Mouse (Mus musculus) lung, embryonic 16.5 days (tissue): ENCODE measurements around the gene Lrrc18. TPM values are rescaled to one million over a fixed set of nuclear protein-coding genes. Genes with fewer than 3 reads are reported as not detected.

Experiments
- ATAC-seq: fragments of 200-750 bp; cut with Nextera tagmentation; 2 replicates; pipeline ENCODE4 v1.8.0; 2017; ENCODE audit warnings: low read depth, mild to moderate bottlenecking, moderate library complexity
- H3K27ac ChIP-seq: fragments of 300-500 bp; sonication (generic); 2 replicates; pipeline ENCODE4 v1.5.1; 2014; ENCODE audit warnings: mild to moderate bottlenecking, control low read depth, low read length
- H3K27me3 ChIP-seq: fragments of 300-500 bp; sonication (generic); 2 replicates; pipeline ENCODE4 v1.6.1; 2014; ENCODE audit warnings: low read depth, low read length, mixed read lengths; ENCODE audit not compliant: control insufficient read depth, insufficient read depth
- H3K36me3 ChIP-seq: fragments of 300-500 bp; sonication (generic); 2 replicates; pipeline ENCODE4 v1.6.1; 2014; ENCODE audit warnings: low read length; ENCODE audit not compliant: control insufficient read depth, insufficient read depth
- H3K4me1 ChIP-seq: fragments of 300-500 bp; sonication (generic); replicated peaks from 2 replicates; pipeline ENCODE4 v1.6.1; 2014; ENCODE audit warnings: low read length, mixed read lengths; ENCODE audit not compliant: control insufficient read depth, insufficient read depth
- H3K4me2 ChIP-seq: fragments of 300-500 bp; sonication (generic); 2 replicates; pipeline ENCODE4 v1.6.1; 2014; ENCODE audit warnings: low read depth, low read length, control low read depth
- H3K4me3 ChIP-seq: fragments of 300-500 bp; sonication (generic); 2 replicates; pipeline ENCODE4 v1.5.1; 2014; ENCODE audit warnings: mild to moderate bottlenecking, low read length, control low read depth
- H3K9ac ChIP-seq: fragments of 300-500 bp; sonication (generic); 2 replicates; pipeline ENCODE4 v1.6.1; 2014; ENCODE audit warnings: low read length, control low read depth
- H3K9me3 ChIP-seq: fragments of 300-500 bp; sonication (generic); 2 replicates; pipeline ENCODE4 v1.6.1; 2016; ENCODE audit warnings: low read length; ENCODE audit not compliant: control insufficient read depth
- WGBS: fragments of 180-500 bp; shearing (Covaris S2); extraction: QIAGEN DNeasy Blood & Tissue Kit; methylation state at CpG from one replicate; pipeline ENCODE4 v1.1.7; 2014; 5-methylcytosine and 5-hydroxymethylcytosine counted together
- polyA plus RNA-seq: library from polyadenylated mRNA; unstranded; fragments of >200 nt; fragmentation: Nextera tagmentation; extraction: Ambion mirVana; gene quantifications from 2 replicates; pipeline ENCODE4 v1.2.1, GENCODE M21; 2015

Gene Lrrc18
- polyA plus RNA-seq, 1 experiment from 2014 or later: 0.29 TPM

- H3K36me3 ChIP-seq: no peaks in the 10 kb centered on the region
- WGBS: 37% methylated on average over 6 of the region's 6 CpGs
- H3K9ac ChIP-seq: no peak overlapping the region
- H3K4me1 ChIP-seq: no peaks in the 10 kb centered on the region
- no peak overlapping the region for H3K4me3 ChIP-seq
- H3K27ac ChIP-seq: no peak overlapping the region
- H3K9me3 ChIP-seq: no peaks in the 10 kb centered on the region
- no peak for ATAC-seq
- H3K27me3 ChIP-seq: no peaks in the 10 kb centered on the region
- no peak overlapping the region for H3K4me2 ChIP-seq
Observed at GRCm38 (mm10) chr14:33033424-33033823, 42.2 kb downstream of the Lrrc18 start.

- Histone ChIP-seq H3K27ac (no peak overlapping the region), H3K9me3 (no peaks in the 10 kb centered on the region), H3K4me2 (no peak overlapping the region), H3K27me3 (no peaks in the 10 kb centered on the region), H3K9ac (no peak overlapping the region), H3K4me3 (no peak overlapping the region), H3K36me3 (no peaks in the 10 kb centered on the region), H3K4me1 (no peaks in the 10 kb centered on the region)
- no peak for ATAC-seq
- WGBS: 67% methylated on average over 5 of the region's 5 CpGs
Observed at GRCm38 (mm10) chr14:33035386-33035785, 44.2 kb downstream of the Lrrc18 start.

DNA sequence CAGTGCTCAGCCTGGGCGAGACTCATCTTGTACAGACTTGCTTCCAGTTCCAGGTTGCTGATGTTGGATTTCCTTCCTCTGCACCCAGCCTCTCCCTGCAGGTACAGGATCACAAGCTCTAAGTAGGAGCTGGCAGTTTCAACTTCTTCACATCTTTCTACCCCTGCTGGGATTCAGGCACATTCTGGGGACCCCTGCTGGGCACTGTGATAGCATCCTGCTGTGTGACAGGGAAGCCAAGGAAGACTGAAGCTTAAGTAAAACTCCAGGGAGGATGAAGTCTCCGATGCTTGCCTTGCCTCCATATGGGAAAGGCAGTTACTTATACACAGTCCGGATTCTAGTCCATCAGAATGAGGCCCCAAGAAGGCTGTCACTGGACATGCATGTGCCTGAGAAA lies 45.6 kb downstream of the Lrrc18 start:
- H3K9me3 ChIP-seq: no peaks in the 10 kb centered on the region
- H3K4me1 ChIP-seq: no peaks in the 10 kb centered on the region
- no peak overlapping the region for H3K27ac ChIP-seq
- ATAC-seq: no peak
- H3K27me3 ChIP-seq: no peaks in the 10 kb centered on the region
- no peak overlapping the region for H3K9ac ChIP-seq
- H3K36me3 ChIP-seq: no peaks in the 10 kb centered on the region
- H3K4me2 ChIP-seq: no peak overlapping the region
- WGBS: 46% methylated on average over 3 of the region's 3 CpGs
- H3K4me3 ChIP-seq: no peak overlapping the region

DNA sequence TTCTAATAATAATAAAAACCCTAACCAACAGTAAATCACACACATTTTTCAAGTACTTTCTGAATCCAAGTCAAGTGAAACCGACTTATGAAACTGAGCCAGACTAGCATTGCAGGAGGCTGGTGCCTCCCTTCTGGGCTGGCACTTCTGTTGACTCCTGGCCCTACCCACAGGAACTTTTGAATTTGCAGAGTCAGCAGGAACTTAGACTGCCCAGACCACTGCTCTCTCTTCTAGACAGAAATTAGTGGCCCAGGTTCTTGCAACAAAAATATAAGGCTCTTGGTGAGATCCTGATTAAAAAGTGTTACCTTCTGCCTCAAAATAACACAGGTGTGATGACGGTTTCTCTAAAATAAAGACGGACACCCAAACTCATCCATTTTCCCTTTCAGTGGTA lies 54.0 kb downstream of the Lrrc18 start:
- WGBS: 80% methylated on average over 3 of the region's 3 CpGs
- H3K4me3 ChIP-seq: no peak overlapping the region

GRCm38 (mm10) chr14:33053441-33053840 lies 62.3 kb downstream of the Lrrc18 start:
- H3K4me1 ChIP-seq: no peaks in the 10 kb centered on the region
- no peaks in the 10 kb centered on the region for H3K27me3 ChIP-seq
- no peaks in the 10 kb centered on the region for H3K9me3 ChIP-seq
- no peaks in the 10 kb centered on the region for H3K36me3 ChIP-seq
- WGBS: 44% methylated on average over 8 of the region's 8 CpGs
- no peak overlapping the region for H3K4me2 ChIP-seq
- no peak for ATAC-seq
- no peak overlapping the region for H3K9ac ChIP-seq
- no peak overlapping the region for H3K27ac ChIP-seq
- H3K4me3 ChIP-seq: no peak overlapping the region

More for the DNA sequence above, 54.0 kb downstream of the Lrrc18 start:
- Histone ChIP-seq H3K9me3 (no peaks in the 10 kb centered on the region), H3K27me3 (no peaks in the 10 kb centered on the region), H3K4me2 (no peak overlapping the region), H3K27ac (no peak overlapping the region), H3K9ac (no peak overlapping the region), H3K4me1 (no peaks in the 10 kb centered on the region), H3K36me3 (no peaks in the 10 kb centered on the region)
- ATAC-seq: no peak

GRCm38 (mm10) chr14:33058881-33059660 lies 67.9 kb downstream of the Lrrc18 start:
- WGBS: 84% methylated on average over 7 of the region's 7 CpGs
- H3K27me3 ChIP-seq: no peaks in the 10 kb centered on the region
- ATAC-seq: no peak
- no peaks in the 10 kb centered on the region for H3K9me3 ChIP-seq
- H3K4me3 ChIP-seq: no peak overlapping the region
- H3K4me2 ChIP-seq: no peak overlapping the region
- H3K4me1 ChIP-seq: no peaks in the 10 kb centered on the region
- H3K9ac ChIP-seq: no peak overlapping the region
- no peaks in the 10 kb centered on the region for H3K36me3 ChIP-seq
- no peak overlapping the region for H3K27ac ChIP-seq

- ATAC-seq: no peak
- Histone ChIP-seq H3K27me3 (no peaks in the 10 kb centered on the region), H3K36me3 (no peaks in the 10 kb centered on the region), H3K4me3 (no peak overlapping the region), H3K27ac (no peak overlapping the region), H3K4me2 (no peak overlapping the region), H3K9me3 (no peaks in the 10 kb centered on the region), H3K9ac (no peak overlapping the region), H3K4me1 (no peaks in the 10 kb centered on the region)
- WGBS: 81% methylated on average over 5 of the region's 5 CpGs
Observed at GRCm38 (mm10) chr14:33062996-33063395, 71.8 kb downstream of the Lrrc18 start.

Other genes with a start within 250 kb of the Lrrc18 start
- gene Tmem273, start 205.4 kb upstream of the Lrrc18 start, polyA plus RNA-seq: 0.82 and 1.6 TPM in 2 replicates
- gene Fam170b, start 157.4 kb upstream of the Lrrc18 start, polyA plus RNA-seq: 0.11 and 0.36 TPM in 2 replicates
- 67.3 and 72.1 TPM in 2 replicates for gene Vstm4, start 134.6 kb upstream of the Lrrc18 start, polyA plus RNA-seq
- 0.36 and 0.63 TPM in 2 replicates for gene Wdfy4, start 194.1 kb downstream of the Lrrc18 start, polyA plus RNA-seq
- 8.1 and 11.0 TPM in 2 replicates for gene Arhgap22, start 222.6 kb downstream of the Lrrc18 start, polyA plus RNA-seq